Mouse (Mus musculus) kidney, adult 2 months (tissue): ENCODE results near the gene Ppt1.

Source experiments
- CTCF ChIP-seq: fragments of 200-500 bp; conservative IDR thresholded peaks from 2 replicates; pipeline ENCODE4 v1.5.1; 2011; ENCODE audit warnings: low read depth, mild to moderate bottlenecking, control low read depth, low read length, moderate library complexity, mixed read lengths; ENCODE audit not compliant: insufficient read depth, insufficient read length
- POLR2A ChIP-seq: fragments of 200-500 bp; IDR thresholded peaks from one replicate; pipeline ENCODE4 v1.6.1; 2011; ENCODE audit warnings: low read depth, low read length, control low read depth

- TF ChIP-seq POLR2A (no peak), CTCF (no peak)
Observed at GRCm38 (mm10) chr4:122827651-122828050, 8.4 kb upstream of the Ppt1 start.
